Mouse (Mus musculus) retina, adult 2 months (tissue): ENCODE measurements around the gene Mad2l1bp.
A peak's percentile ranks its signal among the peaks of the same experiment; 100 is the strongest.

ENCODE experiments used
- DNase-seq: peaks from one replicate; pipeline ENCODE4 v3.0.0-alpha.2; 2012; ENCODE audit warnings: low read depth, low spot score

Mad2l1bp gene

GRCm38 (mm10) chr17:46110402-46111289 is 42.7 kb downstream of the Mad2l1bp start, which contains the start of gene Mrps18a:
TSS of gene Mrps18a (plus strand) at chr17:46110986.
- peak; percentile 75 for DNase-seq

- DNase-seq, result no peak
Observed at GRCm38 (mm10) chr17:46108286-46108685, 45.1 kb downstream of the Mad2l1bp start.

GRCm38 (mm10) chr17:46104487-46104886 is 48.9 kb downstream of the Mad2l1bp start:
- DNase-seq, result no peak

- DNase-seq, result no peak
Observed at GRCm38 (mm10) chr17:46102608-46103159, 50.7 kb downstream of the Mad2l1bp start.

- no peak for DNase-seq
Observed at GRCm38 (mm10) chr17:46101906-46102305, 51.4 kb downstream of the Mad2l1bp start.

- no peak for DNase-seq
Observed at GRCm38 (mm10) chr17:46098525-46098924, 54.8 kb downstream of the Mad2l1bp start.
